Mouse (Mus musculus): ENCODE measurements around the gene Rbm28. TPM values are rescaled to one million over a fixed set of nuclear protein-coding genes. Genes with fewer than 3 reads are reported as not detected.

Gene Rbm28
- total RNA-seq, 2 experiments from 2014 or later = 12.9 to 17.6 TPM

DNA sequence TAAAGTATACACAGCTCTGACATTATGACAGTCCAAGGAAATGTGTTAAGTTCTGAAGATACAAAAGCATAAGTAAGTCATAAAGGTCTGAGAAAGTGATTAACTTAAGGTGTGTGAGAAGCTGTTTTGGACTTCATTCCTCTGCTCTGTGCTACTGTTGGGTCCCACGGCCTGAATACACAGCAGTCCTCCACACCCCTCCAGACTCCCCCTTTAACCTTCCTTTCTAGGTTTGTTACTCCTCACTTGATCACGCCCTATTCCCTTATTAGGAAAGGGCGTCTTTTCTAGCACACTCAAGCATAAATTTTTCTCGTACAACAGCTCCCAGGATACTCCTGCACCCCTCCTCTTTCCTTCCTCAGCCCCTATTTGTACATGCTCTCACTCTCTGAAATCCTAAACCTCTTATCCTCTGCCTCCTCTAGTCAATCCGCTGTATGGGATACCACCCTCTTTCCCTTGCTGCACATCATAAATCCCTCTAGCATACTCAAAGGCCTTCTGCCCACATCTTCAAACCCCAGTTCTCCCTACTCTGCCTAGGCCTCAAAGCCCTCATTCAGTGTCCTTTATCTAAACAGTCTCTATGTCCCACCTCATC lies 17.3 kb downstream of the Rbm28 start:
- ATAC-seq (replicated peaks; ENCODE audit: low FRiP score, poor library complexity, severe bottlenecking) = no peak

DNA sequence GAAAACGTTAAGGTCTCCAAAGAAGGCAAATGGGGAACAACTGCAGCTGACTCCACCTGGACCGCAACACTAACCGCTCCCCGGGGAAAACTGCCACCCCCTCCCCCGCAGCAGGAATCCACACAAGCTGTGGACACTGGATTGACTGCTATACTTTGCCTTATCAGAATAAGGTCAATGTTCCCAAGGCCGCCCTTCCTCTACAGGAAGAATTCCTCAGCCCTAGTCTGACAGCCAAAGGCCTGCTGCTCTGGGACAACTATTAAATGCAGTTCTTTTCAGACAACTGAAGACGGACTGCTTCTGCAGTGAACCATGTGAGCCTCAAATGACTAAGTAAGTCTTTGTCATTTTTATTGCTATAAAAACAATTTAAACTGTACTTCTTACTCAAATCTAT lies 18.2 kb downstream of the Rbm28 start:
- no peak for ATAC-seq (replicated peaks; ENCODE audit: low FRiP score, poor library complexity, severe bottlenecking)

DNA sequence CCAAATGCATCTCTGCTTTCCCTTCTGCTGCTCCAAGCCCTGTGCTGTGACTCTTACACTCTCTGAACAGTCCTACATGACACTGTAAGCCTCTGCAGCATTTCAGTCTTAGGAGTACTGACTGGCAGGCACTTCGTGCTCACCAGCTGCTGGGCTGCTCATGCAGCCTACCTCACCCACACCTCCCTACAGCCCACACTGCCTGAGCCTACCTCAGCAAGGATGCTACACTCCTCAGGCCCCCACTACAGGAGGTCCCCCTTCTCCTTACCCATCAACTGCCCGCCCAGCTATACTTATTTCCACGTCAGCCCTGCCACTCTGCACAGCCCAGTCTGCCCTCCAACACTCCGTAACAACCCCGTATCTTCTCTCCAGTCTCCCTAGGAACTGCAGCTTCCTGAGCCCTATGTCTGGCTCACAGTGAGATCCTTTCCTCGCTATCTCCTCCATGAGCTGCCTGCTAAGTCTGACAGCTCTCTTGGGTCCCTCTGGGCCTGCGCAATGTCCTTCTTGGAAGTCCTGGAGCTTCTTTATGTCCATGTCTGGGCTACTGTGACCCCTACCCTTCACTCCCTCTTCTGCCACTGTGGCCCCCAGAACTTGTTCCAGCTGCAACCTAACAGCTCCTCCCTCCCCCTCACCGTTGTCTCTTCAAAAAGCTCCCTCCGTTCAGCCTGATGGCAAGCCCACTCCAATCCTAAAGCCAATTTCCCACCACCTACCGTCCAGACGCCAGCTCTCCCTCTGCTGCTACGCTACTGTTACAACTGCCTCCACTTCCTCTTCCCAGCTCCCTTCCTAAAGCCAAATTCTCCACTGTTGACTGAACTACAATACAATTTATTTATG lies 19.1 kb downstream of the Rbm28 start:
- ATAC-seq (replicated peaks; ENCODE audit: low FRiP score, poor library complexity, severe bottlenecking) = no peak

DNA sequence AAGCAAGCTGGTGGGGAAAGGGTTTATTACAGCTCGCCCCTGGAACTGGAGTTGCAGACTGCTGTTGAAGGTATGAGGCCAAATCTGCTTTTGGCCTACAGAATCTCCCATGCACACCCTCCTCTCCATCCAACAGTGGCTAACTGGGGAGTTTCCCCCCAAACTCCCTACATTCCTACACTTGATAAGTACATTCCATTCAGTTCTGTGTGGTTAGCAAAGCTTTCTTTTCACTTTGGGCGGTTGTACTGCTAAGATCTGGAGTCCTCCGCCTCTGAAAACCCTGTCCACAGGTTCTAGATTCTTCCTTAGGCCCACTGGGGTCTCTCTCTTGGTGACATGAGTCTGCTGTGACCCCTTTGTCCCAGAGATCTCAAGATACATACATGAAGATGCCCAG lies 19.8 kb downstream of the Rbm28 start:
- ATAC-seq (replicated peaks; ENCODE audit: low FRiP score, poor library complexity, severe bottlenecking) = no peak

DNA sequence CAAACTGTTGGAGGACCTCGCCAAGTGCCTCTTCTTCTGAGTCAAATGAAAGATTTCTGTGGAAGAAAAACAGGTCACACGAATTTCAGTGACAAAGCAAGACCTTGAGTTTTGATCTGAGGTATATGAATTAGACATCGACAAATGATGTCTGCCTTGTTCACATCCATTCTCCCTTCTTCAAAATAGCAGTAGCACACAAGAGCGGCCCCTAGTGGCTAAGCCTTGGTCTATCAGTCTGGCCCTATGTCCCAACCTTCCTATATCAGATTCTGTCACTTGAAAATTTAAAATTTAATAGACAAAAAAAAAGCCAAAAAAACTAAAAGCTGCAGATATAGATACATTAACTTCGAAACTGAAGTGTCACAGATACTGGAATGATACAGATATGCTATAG lies 21.2 kb downstream of the Rbm28 start:
- ATAC-seq (replicated peaks; ENCODE audit: low FRiP score, poor library complexity, severe bottlenecking) = no peak

DNA sequence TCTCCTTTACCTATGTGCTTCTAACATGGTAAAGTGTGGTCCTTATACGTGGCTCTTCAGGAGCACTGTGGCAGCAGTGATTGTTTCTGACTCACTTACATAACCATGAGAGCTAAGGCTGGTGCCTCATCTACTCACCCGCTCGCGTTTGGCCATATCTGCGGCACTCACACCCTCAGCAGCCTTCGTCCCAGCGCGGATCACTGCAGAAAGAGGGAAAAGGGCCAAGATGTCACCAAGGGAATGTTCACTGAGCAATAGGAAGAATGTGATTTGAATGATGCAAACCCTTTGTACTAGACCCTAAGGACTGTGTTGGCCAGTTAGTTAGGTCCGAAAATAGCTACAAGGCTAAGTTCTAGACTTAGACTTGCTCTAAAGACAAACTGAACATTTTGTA lies 27.4 kb downstream of the Rbm28 start:
- no peak for ATAC-seq (replicated peaks; ENCODE audit: low FRiP score, poor library complexity, severe bottlenecking)

DNA sequence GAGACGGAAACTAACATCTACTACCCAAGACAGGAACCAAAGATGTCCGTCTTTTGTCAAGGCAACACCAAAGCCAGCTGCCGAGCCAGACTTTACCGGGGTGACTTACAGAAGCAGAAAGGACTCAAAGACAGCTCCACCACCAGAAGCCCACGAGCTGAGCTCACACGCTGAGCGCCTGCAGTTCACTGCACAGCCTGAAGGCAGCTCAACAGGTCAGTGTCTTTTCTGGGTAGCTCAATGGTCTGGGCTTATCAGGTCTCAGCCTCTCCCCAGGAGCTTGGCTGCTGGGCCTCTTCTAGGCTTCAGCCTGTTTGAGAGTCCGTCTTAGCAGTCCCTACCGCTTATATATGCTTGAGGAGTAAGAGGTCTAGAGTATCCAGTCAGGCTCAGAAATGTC lies 31.7 kb downstream of the Rbm28 start:
- ATAC-seq (replicated peaks; ENCODE audit: low FRiP score, poor library complexity, severe bottlenecking) = no peak

DNA sequence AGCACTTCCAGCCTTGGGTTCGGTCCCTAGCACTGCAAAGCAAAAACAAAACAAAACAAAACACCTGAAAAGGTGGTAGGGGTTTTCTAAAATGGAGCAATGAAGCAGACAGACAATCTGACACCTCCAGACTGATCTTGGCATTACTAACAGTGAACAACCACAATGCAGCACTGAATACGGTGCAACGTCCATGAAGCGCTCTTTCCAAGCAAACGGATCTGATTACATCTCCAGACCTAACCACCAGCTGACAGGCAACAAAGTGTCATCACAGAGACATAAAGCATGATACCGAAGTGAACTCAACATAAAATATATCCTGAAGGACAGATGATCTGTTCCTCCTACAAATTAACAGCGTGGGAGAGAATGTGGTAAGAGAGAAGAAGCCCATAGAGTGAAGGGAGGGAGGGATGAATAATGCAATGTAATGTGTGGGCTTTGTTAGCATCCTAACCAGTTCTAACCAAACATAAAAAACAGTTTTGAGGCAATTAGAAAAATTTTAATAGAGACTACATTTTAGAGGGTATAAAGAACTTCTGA lies 37.9 kb downstream of the Rbm28 start:
- ATAC-seq (replicated peaks; ENCODE audit: low FRiP score, poor library complexity, severe bottlenecking) = no peak

DNA sequence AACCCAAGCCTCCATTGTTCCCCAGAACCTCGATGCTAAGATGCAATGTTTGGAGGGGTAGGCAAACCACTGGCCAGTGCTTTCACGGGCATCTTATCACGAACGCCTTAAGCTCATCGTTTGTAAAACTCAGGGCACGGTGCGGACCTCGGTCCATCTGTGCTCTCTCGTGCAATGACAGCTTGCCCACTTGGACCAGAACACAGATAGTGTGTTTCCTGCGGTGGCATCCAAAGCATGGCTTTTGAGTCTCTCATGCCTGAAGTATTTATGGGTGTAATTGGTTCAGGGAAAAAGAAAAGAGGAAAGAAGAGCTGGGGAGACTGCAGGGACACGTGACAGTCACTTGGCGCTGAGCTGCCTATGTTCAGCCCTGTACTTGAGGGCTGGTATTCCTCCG lies 44.8 kb downstream of the Rbm28 start:
- ATAC-seq (replicated peaks; ENCODE audit: low FRiP score, poor library complexity, severe bottlenecking) = no peak

DNA sequence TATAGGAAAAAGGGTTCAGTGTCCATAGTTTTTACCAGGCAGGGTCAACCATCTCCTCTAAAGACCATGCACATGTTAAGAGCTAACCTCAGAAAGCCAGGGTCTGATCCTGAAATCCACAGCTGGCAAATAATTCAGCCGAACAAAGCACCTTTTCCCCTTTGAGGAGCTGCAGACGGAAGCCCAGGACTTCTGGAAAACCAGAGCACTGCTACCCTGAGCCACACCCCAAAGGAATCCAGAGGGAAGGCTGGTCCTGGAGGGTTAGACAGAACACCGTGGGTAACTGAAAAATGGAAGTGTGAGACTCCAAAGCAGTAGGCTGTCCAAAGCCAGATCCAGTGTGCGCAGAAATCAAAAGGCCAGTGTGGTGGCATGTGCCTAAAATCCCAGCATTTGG lies 45.8 kb downstream of the Rbm28 start:
- no peak for ATAC-seq (replicated peaks; ENCODE audit: low FRiP score, poor library complexity, severe bottlenecking)

DNA sequence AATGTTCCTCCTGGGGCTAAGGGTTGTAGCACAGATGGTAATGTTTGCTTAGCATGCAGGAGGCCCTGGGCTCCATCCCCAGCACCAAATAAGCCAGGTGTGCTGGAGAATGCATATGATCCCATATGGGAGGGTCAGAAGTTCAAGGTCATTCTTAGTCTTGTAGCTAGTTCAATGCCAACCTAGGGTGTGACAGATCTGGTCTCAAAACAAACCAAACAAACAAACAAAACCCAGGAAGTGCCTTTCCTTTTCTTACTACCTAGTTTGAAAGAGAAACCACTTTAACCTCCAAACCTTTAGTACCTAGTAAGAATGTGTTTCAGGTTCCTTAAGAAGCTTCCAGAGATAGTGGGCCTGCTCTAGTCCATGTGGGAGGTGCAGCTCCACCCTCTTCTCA lies 46.6 kb downstream of the Rbm28 start:
- no peak for ATAC-seq (replicated peaks; ENCODE audit: low FRiP score, poor library complexity, severe bottlenecking)

DNA sequence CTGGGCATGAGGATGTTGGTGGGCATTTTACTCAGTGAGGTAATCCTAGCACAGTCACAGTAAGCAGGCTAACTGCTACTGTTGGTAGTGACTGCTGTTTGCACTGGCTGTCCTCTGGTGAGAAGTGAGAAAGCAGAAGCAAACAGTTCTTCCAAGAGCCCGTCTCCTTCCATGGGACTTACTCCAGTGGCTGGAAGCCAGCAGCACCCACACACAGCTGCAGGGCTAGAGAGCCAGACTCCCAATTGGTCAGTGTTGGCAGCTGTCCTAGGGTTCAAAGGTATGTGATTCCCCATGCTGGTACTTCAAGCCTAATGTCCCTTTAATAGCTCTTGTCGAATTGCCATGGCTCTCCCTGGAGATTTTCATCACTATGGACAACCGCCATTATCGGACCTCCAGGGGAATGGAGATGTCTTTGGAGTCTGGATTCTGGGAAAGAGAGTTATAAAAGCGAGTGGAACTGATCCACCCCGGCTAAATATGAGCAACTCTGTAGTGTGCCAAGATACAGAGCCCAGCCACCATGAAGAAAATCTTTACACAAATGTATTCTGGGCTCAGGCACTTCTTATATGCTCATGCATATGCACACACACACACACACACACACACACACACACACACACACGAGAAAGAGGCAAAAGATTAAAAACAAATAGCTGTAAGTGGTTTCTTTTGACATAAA lies 47.2 kb downstream of the Rbm28 start:
- no peak for ATAC-seq (replicated peaks; ENCODE audit: low FRiP score, poor library complexity, severe bottlenecking)

DNA sequence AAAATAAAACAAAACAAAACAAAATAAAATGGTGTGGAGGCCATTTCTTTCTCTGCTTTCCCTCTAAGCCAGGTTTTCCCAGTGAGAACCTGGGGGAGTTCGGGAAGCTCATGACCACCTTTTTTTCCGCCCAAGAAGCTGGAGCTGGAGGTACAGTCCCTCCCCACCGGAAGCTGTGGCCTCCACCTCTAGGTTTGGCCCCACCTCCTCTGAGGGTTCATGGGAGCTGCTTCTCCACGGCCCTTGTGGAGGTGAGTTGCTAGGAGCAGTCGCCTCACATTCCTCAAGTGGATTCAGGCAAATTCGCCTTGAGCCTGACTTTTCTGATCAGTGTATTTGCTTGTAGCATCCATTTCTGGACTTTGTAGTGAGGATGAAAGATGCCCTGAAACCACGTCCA lies 49.0 kb downstream of the Rbm28 start:
- ATAC-seq (replicated peaks; ENCODE audit: low FRiP score, poor library complexity, severe bottlenecking) = no peak

DNA sequence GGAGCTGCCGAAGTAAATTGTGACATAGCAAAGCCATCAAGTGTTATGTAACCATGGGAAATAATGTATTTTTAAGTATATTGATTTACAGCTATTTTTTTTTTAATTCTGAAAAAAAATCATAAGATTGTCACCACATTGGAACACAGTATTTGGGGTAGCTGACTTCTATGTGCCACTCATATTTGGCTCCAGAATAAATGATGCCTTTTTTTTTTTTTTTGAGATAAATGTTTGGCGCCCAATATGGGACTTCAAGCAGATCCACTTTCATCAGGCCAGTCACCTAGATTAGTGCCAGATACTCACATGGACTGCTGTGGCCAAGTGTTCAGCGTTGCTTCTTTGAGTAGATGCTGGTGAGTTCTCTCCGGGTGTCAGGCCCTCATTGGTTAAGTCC lies 53.3 kb downstream of the Rbm28 start:
- ATAC-seq (replicated peaks; ENCODE audit: low FRiP score, poor library complexity, severe bottlenecking) = no peak

DNA sequence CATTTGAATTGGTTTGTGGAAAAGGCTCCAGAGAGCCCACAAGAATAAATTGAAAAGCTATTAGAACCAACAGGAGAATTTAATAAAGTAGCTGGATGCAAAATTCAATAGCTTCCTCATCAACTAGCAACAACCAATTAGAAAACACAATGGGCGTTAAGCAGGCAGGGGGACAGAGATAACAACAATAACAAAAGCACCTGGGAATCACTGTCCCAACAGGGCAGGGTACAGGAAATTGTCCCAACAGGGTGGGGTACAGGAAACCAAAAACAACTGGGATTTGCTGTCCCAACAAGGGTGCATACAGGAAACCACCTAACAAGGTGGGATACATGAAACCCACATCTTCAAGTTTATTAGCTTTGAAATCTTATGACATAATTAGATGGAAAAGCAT lies 56.4 kb downstream of the Rbm28 start:
- ATAC-seq (replicated peaks; ENCODE audit: low FRiP score, poor library complexity, severe bottlenecking) = no peak

DNA sequence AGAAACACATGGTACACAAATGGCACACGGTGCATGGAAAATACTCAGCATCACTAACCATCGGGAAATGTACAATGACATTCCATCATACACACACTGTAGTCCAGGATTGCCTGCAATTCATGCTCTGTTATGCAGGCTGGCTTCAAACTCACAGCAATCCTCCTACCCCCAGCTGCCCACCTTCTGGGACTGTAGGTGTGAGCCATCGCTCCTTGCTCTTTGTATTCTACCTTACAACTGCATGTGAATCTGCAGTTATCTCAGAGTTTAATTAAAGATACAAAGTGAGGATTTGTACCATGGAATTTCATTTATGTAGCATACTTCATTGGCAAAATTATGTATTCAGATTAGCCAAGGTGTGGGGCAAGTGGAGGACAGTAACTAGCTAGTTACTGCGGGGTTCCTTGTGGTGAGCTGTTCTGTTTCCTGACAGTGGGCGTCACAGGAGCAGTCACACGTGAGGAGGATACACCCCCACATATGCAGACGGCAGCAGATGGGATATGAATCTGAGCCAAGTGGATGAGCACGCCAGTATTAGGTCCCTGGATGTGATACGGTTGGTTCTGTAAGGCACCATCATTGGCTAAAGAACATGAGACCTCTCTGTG lies 63.5 kb downstream of the Rbm28 start:
- no peak for ATAC-seq (replicated peaks; ENCODE audit: low FRiP score, poor library complexity, severe bottlenecking)

DNA sequence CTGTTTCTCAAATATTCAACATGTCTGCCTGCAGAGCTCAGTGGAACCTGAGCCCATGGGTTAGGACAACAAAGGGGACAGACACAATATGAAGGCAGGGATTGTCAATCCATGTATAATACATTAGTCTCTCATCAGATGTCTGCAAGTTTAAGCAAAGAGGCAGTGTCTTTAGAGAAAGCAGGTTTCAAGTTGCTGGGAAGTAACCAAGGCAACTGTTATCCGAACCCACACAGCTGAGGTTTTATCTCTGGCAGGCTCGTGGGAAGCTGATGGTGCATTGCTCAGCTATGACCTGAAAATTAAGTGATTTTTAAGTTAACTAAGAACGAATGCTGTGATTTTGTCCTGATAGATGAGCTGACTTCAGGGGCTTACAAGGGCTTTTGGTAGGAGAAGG lies 64.4 kb downstream of the Rbm28 start:
- no peak for ATAC-seq (replicated peaks; ENCODE audit: low FRiP score, poor library complexity, severe bottlenecking)

DNA sequence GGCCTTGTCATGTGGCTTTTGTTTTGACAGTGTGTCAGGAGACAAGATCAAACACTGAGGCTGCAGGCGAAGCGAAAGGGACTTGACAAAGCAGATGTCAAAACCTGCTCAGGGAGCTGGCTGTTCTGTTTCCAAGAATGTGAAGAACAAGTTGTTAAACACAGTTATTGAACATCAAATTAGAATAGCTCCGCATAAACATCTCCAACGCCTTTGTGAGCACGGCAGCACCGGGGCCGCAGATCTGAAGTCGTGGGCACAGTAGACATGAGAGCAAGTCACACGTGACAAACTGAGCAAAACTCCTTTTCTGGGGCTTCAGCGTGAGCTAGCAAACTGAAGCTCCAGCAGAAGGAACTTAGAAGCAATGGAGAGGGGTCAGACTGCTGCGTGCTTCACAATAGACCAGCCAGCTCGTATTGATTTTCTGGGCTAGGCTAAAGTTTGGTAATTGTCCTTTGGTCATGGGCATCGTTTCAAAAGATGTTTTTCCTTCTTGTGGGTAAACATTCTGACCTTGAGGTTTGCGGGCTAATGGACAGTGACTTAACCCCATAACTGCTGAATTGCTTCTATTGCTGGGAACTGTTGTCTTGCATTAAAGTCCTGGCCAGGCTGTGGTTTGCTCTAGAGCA lies 65.2 kb downstream of the Rbm28 start:
- ATAC-seq (replicated peaks; ENCODE audit: low FRiP score, poor library complexity, severe bottlenecking) = no peak

DNA sequence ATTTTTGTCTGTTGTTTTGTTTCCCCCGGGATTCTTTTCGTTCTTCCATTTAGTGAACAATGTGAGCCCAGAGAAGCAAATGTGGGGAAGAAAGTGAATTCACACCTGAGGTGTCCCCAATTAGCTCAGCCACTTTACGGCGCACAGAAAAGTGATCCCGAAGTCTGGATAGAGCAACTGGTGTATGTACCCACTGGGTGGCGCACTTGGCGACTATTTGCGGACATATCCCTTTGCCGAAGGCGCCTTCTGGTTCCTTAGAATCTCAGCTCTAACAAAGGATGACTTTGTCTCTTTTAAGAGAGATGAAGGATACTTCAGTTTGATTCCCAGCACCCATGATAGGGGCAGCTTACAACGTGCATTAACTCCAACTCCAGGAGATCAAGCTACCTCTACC lies 71.9 kb downstream of the Rbm28 start:
- ATAC-seq (replicated peaks; ENCODE audit: low FRiP score, poor library complexity, severe bottlenecking) = no peak

DNA sequence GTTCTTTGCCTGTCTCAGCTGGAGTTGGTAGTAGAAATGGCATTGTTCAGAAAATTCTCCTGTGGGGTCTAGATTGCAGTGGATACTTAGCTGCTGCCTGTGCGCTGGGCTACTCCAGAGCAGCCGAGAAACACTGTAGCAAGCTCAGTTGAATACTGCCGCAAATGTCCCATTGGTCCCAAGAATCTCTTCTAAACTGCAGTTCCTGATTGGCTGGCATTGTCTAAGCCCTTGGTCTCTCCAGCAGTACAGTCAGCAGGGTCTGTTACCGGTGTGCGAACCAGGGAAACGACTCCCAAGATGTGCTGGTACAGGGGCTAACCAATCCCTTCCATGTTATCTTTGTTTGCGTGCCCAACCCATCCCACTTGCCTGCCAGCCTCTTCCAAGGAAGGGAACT lies 72.6 kb downstream of the Rbm28 start:
- ATAC-seq (replicated peaks; ENCODE audit: low FRiP score, poor library complexity, severe bottlenecking) = no peak
